Mouse (Mus musculus): ENCODE measurements around the gene Stk39. TPM values are rescaled to one million over a fixed set of nuclear protein-coding genes. Genes with fewer than 3 reads are reported as not detected.

Gene Stk39
- polyA plus RNA-seq, 1 experiment from 2014 or later, result 20.0 TPM

DNA sequence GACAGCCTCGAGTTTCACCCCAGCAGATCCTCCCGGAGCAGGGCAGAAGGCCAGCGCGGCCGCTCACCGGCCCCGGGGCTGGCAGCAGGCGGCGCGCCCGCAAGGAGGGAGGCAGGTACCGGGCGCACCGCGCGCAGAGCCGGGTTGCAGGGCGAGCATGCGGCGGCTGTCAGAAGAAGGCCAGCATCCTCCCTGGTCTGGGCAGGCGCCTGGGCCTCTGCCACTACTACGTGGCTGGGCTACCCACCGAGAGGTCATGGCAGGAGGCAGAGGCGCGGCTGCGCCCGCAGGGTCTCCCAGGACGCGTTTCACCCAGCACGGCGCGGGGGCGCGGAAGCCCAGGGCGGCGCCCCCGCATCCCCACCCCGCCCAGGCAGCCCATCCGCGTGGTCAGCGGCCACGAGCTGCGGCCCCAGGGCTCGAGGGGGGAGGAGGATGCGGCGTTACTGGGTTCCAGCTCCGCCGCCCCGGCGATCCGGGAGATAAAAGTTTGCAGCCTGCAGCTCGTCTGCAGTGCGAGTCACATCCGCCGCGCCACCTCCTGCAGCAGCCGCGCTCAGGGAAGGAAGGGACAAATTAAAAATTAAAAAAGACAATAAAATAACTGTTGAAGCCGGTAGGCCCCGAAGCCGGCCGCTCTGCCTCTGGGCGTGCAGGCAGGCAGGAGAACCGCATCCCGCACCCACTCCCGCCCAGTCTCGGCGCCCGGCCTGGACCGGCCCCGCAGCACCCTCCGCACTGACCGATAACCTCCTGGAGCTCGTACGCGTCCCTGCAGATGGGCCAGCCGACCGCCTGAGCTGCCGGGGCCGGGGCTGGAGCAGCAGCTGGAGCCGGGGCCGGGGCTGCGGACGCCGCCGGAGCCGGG lies 943 bp downstream of the Stk39 start:
- ATAC-seq (replicated peaks; ENCODE audit: low FRiP score), result peak; percentile 72
- H3K9me3 ChIP-seq (replicated peaks), result no peaks in the 10 kb centered on the region
- H3K27ac ChIP-seq, result peak overlapping the region; percentile 96
- WGBS, result under 1% methylated on average over 83 of the region's 87 CpGs
- peaks cover 43% of the 10 kb centered on the region for H3K4me1 ChIP-seq
- H3K4me2 ChIP-seq, result peak overlapping the region; percentile 92
- H3K4me3 ChIP-seq (replicated peaks), result peak overlapping the region; percentile 91
- 0 out of 2 replicates have a peak, but pooled peaks cover 3% of the 10 kb centered on the region for H3K27me3 ChIP-seq
- H3K9ac ChIP-seq, result peak overlapping the region; percentile 93
- H3K36me3 ChIP-seq, result no peaks in the 10 kb centered on the region

DNA sequence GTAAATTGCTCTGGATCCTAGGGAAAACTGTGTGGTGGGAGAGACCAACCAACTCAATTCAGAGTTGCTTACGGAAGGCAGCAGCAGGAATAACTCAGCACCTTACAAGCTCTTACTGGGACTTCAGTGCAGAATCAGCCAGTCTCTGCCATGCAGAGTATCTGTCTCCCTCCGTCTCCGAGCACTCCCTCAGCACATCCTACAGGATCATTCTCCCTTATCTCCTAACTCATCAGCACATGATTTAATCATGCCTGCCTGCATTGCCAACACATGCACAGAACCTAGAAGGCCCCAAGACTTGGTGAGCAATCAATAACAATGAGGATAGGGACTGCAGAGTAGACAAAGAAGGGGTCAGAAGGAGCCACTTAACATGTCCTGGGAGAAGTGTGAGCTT lies 2.6 kb downstream of the Stk39 start:
- ATAC-seq (replicated peaks; ENCODE audit: low FRiP score), result no peak
- Histone ChIP-seq H3K27me3 (no peaks in the 10 kb centered on the region), H3K36me3 (no peaks in the 10 kb centered on the region), H3K4me2 (peak overlapping the region; percentile 24), H3K4me3 (replicated peaks) (no peak overlapping the region), H3K27ac (no peak overlapping the region), H3K9me3 (replicated peaks) (no peaks in the 10 kb centered on the region), H3K4me1 (peaks cover 49% of the 10 kb centered on the region), H3K9ac (no peak overlapping the region)
- WGBS, result 76% methylated on average over 3 of the region's 3 CpGs

DNA sequence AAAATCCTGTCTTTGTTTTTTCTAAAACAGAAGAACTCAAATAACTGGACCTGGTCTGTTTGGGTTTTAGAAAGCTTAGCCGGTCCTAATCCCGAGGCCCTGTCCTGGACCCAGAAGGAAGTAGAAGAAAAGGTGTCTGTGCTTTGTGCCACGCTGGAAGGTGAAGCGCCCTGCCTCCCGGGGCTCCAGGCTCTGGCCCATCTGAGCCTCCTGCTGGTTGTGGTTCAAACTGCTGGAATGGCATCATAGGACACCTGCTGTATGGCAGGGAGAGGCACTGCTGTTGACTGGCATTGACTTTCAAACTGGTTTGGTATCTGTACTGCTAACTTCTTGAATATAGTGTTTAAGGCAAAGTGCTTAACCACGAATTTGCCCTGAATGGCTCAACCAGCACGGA lies 3.4 kb downstream of the Stk39 start:
- H3K27me3 ChIP-seq, result no peaks in the 10 kb centered on the region
- H3K36me3 ChIP-seq, result no peaks in the 10 kb centered on the region
- H3K4me2 ChIP-seq, result no peak overlapping the region
- no peak for ATAC-seq (replicated peaks; ENCODE audit: low FRiP score)
- WGBS, result 59% methylated on average over 7 of the region's 7 CpGs
- H3K9me3 ChIP-seq (replicated peaks), result no peaks in the 10 kb centered on the region
- no peak overlapping the region for H3K4me3 ChIP-seq (replicated peaks)
- H3K9ac ChIP-seq, result no peak overlapping the region
- H3K27ac ChIP-seq, result no peak overlapping the region
- peaks cover 48% of the 10 kb centered on the region for H3K4me1 ChIP-seq

DNA sequence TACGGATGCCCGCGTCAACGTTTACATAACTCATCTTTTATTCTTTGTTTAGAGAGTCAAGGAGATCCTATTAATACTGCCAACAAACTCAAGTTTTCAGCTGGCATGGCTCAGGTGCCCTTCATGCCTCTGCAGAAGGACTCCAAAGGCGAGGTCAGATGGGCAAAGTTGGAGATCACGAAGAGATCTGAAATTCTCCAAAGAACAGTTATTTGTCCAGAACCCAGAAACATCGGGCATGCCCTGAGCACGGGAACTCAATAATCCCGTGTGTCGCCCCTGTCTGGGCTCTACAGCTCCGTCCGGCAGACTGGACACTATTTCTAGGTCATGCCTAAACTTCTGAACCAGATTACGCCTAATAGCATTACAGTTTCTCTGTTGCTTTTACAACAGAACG lies 3.8 kb downstream of the Stk39 start:
- no peak for ATAC-seq (replicated peaks; ENCODE audit: low FRiP score)
- no peak overlapping the region for H3K27ac ChIP-seq
- H3K4me2 ChIP-seq, result no peak overlapping the region
- H3K9me3 ChIP-seq (replicated peaks), result no peaks in the 10 kb centered on the region
- H3K27me3 ChIP-seq, result no peaks in the 10 kb centered on the region
- no peak overlapping the region for H3K9ac ChIP-seq
- WGBS, result 89% methylated on average over 14 of the region's 14 CpGs
- H3K36me3 ChIP-seq, result no peaks in the 10 kb centered on the region
- H3K4me3 ChIP-seq (replicated peaks), result no peak overlapping the region
- H3K4me1 ChIP-seq, result peaks cover 44% of the 10 kb centered on the region

DNA sequence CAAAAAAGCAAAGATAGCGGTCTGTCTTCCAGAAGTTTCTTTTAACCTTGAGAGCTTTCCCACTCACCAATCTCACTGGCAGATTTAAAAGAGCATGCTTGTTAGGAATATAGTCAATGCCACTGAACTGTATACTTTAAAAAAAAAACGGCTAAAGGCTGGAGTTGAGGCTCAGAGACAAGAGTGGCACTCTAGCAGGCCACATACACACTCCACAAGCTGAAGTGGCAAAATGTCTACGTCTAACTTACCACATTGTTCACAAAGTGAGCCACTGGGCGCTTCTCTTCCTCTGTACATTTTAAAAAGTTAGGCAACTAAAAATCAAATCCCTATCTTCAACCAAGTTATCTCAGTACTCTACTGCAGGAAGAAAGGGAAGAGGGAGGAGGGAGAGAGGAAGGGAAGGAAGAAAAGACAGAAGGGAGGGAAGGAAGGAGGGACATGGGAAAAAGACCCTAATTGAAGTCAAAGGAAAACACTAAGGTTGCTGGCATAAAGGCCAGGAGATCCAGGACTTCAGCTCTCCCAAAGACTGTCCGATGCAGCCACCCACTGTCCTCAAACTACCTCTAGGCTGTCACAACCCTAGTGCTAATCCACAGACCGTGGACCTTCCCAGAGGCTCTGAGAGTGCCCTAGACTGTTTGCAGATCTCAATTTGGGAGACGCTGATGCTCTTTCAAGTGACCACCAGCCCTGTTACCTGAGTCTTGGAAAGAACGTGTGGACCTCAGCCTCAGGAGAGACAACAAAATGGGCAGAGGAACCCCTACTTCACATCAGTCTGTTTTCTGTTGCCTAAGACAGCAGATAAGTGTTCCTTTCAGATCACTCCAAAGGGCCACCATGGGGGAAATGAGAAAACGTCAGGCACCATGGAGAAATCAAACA lies 4.7 kb downstream of the Stk39 start:
- Histone ChIP-seq H3K4me2 (no peak overlapping the region), H3K36me3 (no peaks in the 10 kb centered on the region), H3K27me3 (no peaks in the 10 kb centered on the region), H3K9me3 (replicated peaks) (no peaks in the 10 kb centered on the region), H3K27ac (peak overlapping the region; percentile 18; the same call in 1 of the 2 replicates), H3K4me3 (replicated peaks) (no peak overlapping the region), H3K9ac (no peak overlapping the region), H3K4me1 (peaks cover 38% of the 10 kb centered on the region)
- ATAC-seq (replicated peaks; ENCODE audit: low FRiP score), result no peak
- 73% methylated on average over 9 of the region's 9 CpGs for WGBS

DNA sequence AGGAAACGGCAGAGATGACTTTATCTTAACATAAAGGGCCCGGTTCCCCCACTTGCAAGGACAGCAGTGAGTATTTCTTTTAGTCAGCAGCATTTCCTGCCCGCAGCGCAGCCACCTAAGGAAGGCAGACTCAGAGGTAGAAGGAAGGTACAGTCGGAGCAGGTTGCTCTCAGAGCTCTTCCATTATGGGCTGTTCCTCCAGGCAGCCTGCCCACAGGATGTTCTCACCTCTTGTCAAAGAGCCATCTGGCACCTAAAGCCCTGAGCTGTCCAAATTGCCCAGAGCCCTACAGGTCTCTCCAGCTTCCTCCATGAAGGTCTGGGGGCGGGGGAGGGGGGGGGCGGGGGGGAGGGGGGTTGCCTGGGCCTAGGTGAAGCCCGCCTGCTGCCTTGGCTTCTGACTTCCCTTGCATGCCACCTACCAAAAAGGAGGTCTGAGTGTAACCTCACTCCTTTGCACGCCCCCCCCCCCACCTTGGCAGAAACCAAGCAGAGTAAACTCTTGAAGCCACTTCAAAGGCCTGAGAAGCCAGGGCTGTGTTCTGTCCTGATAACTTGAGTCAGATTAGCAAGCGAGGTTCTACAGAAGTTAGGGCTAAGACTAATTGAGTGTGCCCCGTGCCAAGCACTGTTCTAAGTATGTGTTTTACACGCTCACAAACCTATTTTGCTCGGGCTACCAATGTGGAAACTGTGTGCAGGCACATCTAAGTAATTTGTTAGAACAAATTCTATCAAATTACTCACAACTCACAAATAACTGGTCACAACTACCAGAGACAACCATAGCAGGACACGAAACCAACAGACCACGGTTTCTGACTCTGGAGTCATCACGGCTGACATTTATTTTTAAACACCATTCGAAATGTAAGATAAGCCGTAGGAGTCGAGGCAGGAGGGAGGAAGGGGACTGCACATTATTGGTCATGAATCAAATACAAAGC lies 5.7 kb downstream of the Stk39 start:
- Histone ChIP-seq H3K4me1 (peaks cover 38% of the 10 kb centered on the region), H3K27ac (no peak overlapping the region), H3K36me3 (no peaks in the 10 kb centered on the region; the same call in none of the 2 replicates), H3K27me3 (no peaks in the 10 kb centered on the region), H3K4me2 (no peak overlapping the region), H3K4me3 (replicated peaks) (no peak overlapping the region), H3K9ac (no peak overlapping the region), H3K9me3 (replicated peaks) (no peaks in the 10 kb centered on the region)
- 47% methylated on average over 17 of the region's 19 CpGs for WGBS
- no peak for ATAC-seq (replicated peaks; ENCODE audit: low FRiP score)

DNA sequence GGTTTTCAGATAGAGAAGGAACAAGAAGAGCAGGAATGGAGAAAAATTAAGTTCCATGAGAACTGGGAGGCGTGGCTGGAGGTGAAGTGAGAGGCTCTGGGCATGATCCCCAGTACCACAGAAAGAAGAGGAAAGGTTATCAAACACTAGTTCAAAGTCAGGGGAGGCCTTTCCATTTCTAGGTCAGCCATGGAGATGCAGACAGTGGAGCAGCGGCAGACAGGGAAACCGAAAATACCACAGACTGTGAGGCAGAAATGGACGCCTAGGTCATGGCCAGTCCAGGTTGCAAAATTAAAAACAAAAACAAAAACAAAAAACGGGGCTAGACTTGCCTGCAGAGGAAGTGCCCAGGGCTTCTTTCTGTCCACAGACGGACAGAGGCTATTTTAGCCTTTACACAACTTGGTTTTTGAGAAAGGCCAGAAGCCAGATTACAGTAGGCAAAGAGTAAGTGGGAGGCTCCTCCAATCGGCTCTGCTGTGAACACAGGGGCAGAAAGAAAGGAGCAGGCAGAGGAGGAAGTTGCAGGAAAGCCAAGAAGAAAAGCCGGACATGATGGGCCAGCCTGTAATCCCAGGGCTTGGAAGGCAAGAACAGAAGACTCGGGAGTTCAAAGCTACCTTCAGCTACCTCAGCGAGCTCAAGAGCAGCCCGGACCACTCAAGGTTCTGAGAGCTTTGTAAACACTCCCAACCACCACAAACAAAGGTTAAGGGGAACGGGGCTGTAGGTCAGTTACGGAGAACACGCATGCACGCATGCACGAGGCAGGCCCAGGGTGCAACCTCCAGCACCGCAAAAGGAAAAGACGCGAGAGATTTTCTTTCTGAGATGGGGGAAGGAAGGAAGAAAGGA lies 6.6 kb downstream of the Stk39 start:
- Histone ChIP-seq H3K9ac (no peak overlapping the region), H3K4me1 (peaks cover 34% of the 10 kb centered on the region), H3K4me3 (replicated peaks) (no peak overlapping the region), H3K4me2 (no peak overlapping the region), H3K27ac (no peak overlapping the region), H3K36me3 (no peaks in the 10 kb centered on the region; the same call in none of the 2 replicates), H3K27me3 (no peaks in the 10 kb centered on the region), H3K9me3 (replicated peaks) (no peaks in the 10 kb centered on the region)
- no peak for ATAC-seq (replicated peaks; ENCODE audit: low FRiP score)
- 70% methylated on average over 19 of the region's 19 CpGs for WGBS

DNA sequence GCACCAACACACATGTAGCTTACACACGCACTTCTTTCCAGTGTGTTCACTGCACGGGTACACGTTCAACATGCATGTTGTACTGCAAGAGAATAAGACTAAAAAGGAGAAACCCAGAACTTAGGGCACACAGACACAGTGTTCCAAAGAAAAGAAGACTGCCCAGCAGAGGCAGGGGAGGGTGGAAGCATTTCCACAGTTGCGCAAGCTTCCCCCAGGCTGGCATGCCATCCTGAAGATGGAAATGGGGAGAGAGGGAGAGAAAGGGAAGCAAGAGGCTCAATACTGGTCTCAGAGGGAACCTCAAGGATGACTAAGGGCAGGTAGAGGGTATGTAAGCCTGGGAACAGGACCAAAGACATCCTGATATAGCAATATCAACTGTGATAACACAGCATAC lies 7.6 kb downstream of the Stk39 start:
- H3K4me1 ChIP-seq, result peaks cover 26% of the 10 kb centered on the region
- no peak overlapping the region for H3K27ac ChIP-seq
- ATAC-seq (replicated peaks; ENCODE audit: low FRiP score), result no peak
- H3K27me3 ChIP-seq, result no peaks in the 10 kb centered on the region
- H3K9me3 ChIP-seq (replicated peaks), result no peaks in the 10 kb centered on the region
- peaks cover 1% of the 10 kb centered on the region for H3K36me3 ChIP-seq
- H3K9ac ChIP-seq, result no peak overlapping the region
- H3K4me2 ChIP-seq, result no peak overlapping the region
- WGBS, result 94% methylated on average over 4 of the region's 4 CpGs
- H3K4me3 ChIP-seq (replicated peaks), result no peak overlapping the region

DNA sequence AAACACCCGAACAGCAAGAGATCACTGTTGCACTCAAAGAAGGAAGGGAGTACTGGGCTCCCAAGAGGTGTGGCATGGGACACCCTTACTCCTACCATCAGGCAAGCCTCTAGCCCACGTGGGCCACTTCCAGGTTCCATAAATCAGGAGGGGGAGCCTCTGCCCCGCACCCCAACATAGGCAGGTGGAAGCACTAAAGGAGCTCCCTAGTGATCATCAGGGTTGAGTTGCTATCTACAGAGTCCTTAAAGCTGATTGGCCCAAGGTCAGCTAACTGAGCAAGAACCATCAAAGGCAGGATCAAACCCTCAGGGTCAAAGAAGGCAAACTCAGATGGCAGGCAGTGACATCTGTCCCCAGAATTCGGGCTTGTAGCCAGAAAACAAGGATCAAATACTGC lies 8.3 kb downstream of the Stk39 start:
- Histone ChIP-seq H3K27ac (no peak overlapping the region), H3K27me3 (no peaks in the 10 kb centered on the region), H3K4me2 (no peak overlapping the region), H3K4me3 (replicated peaks) (no peak overlapping the region), H3K36me3 (peaks cover 6% of the 10 kb centered on the region), H3K4me1 (peaks cover 23% of the 10 kb centered on the region), H3K9me3 (replicated peaks) (no peaks in the 10 kb centered on the region), H3K9ac (no peak overlapping the region)
- 41% methylated on average over 4 of the region's 4 CpGs for WGBS
- no peak for ATAC-seq (replicated peaks; ENCODE audit: low FRiP score)

DNA sequence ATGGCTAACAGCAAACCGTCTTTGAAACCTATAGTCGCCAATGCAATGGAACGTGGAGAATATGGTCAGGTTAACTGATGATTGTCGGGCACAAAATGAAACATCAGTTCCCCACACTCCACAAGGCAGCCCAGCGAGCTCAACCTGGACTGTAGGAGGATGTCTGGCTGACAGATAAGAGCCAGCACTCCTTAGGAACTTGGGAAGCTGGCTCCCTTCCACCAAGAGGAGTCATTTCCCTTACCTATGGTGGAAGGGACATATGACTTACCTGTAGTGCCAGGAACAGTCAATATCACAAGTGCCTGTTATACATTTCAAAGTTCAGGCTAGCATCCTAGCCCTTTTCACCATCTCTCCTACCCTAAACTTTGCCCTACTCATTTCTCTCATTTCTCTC lies 14.0 kb downstream of the Stk39 start:
- Histone ChIP-seq H3K27me3 (no peaks in the 10 kb centered on the region), H3K4me3 (replicated peaks) (no peak overlapping the region), H3K36me3 (peaks cover 6% of the 10 kb centered on the region), H3K27ac (no peak overlapping the region), H3K9me3 (replicated peaks) (no peaks in the 10 kb centered on the region), H3K4me1 (peaks cover 31% of the 10 kb centered on the region), H3K9ac (no peak overlapping the region), H3K4me2 (no peak overlapping the region)
- 79% methylated on average over 5 of the region's 5 CpGs for WGBS
- no peak for ATAC-seq (replicated peaks; ENCODE audit: low FRiP score)
